Mouse (Mus musculus) heart, embryonic 12.5 days (tissue): Measurements from ENCODE around the gene Ric8b. TPM values are rescaled to one million over a fixed set of nuclear protein-coding genes. Genes with fewer than 3 reads are reported as not detected.

Source experiments
- ATAC-seq: fragments of 200-750 bp; cut with Nextera tagmentation; 2 replicates; pipeline ENCODE4 v1.8.0; 2017; ENCODE audit warnings: moderate TSS enrichment, moderate library complexity; ENCODE audit not compliant: insufficient number of reproducible peaks, low FRiP score
- H3K27ac ChIP-seq: fragments of 300-500 bp; sonication (generic); 2 replicates; pipeline ENCODE4 v1.5.1; 2016; ENCODE audit warnings: mild to moderate bottlenecking, moderate library complexity; ENCODE audit not compliant: poor library complexity, severe bottlenecking
- H3K27me3 ChIP-seq: fragments of 300-500 bp; sonication (generic); replicated peaks from 2 replicates; pipeline ENCODE4 v1.6.1; 2016; ENCODE audit warnings: mild to moderate bottlenecking, moderate library complexity
- H3K36me3 ChIP-seq: fragments of 300-500 bp; sonication (generic); 2 replicates; pipeline ENCODE4 v1.6.1; 2016; ENCODE audit warnings: mild to moderate bottlenecking, moderate library complexity
- H3K4me1 ChIP-seq: fragments of 300-500 bp; sonication (generic); replicated peaks from 2 replicates; pipeline ENCODE4 v1.6.1; 2016; ENCODE audit warnings: mild to moderate bottlenecking
- H3K4me2 ChIP-seq: fragments of 300-500 bp; sonication (generic); 2 replicates; pipeline ENCODE4 v1.6.1; 2016; ENCODE audit warnings: mild to moderate bottlenecking, moderate library complexity
- H3K4me3 ChIP-seq: fragments of 300-500 bp; sonication (generic); 2 replicates; pipeline ENCODE4 v1.5.1; 2016; ENCODE audit warnings: mild to moderate bottlenecking
- H3K9ac ChIP-seq: fragments of 300-500 bp; sonication (generic); 2 replicates; pipeline ENCODE4 v1.6.1; 2016; ENCODE audit warnings: mild to moderate bottlenecking, moderate library complexity
- H3K9me3 ChIP-seq: fragments of 300-500 bp; sonication (generic); replicated peaks from 2 replicates; pipeline ENCODE4 v1.6.1; 2016; ENCODE audit warnings: mild to moderate bottlenecking, moderate library complexity
- WGBS: fragments of 180-500 bp; shearing (Covaris S2); methylation state at CpG from one replicate; pipeline ENCODE4 v1.1.7; 2016; 5-methylcytosine and 5-hydroxymethylcytosine counted together
- polyA plus RNA-seq: library from polyadenylated mRNA; unstranded; fragments of >200 nt; fragmentation: Nextera tagmentation; extraction: Ambion mirVana; gene quantifications from 2 replicates; pipeline ENCODE4 v1.2.1, GENCODE M21; 2016

Gene Ric8b
- polyA plus RNA-seq, 1 experiment from 2014 or later: 20.7 TPM

- no peak for ATAC-seq
- Histone ChIP-seq H3K27ac (no peak overlapping the region), H3K9ac (no peak overlapping the region), H3K4me2 (no peak overlapping the region), H3K4me3 (no peak overlapping the region), H3K36me3 (no peaks in the 10 kb centered on the region), H3K27me3 (no peaks in the 10 kb centered on the region), H3K9me3 (no peaks in the 10 kb centered on the region), H3K4me1 (peaks cover 2% of the 10 kb centered on the region; the same call in 1 of the 2 replicates)
- 44% methylated on average over 7 of the region's 7 CpGs for WGBS
These were observed 7.2 kb upstream of the Ric8b start for GRCm38 (mm10) chr10:84910194-84910593.

- no peak for ATAC-seq
- Histone ChIP-seq H3K27ac (no peak overlapping the region), H3K9ac (no peak overlapping the region), H3K4me2 (no peak overlapping the region), H3K27me3 (no peaks in the 10 kb centered on the region), H3K4me1 (peaks cover 2% of the 10 kb centered on the region; the same call in 1 of the 2 replicates), H3K4me3 (no peak overlapping the region), H3K36me3 (no peaks in the 10 kb centered on the region), H3K9me3 (no peaks in the 10 kb centered on the region)
- WGBS: 65% methylated on average over 1 of the region's 1 CpGs
These were observed 6.5 kb upstream of the Ric8b start for GRCm38 (mm10) chr10:84910758-84911384.

- Histone ChIP-seq H3K4me3 (no peak overlapping the region), H3K9ac (no peak overlapping the region), H3K4me1 (peaks cover 5% of the 10 kb centered on the region), H3K4me2 (no peak overlapping the region), H3K27me3 (no peaks in the 10 kb centered on the region), H3K9me3 (no peaks in the 10 kb centered on the region), H3K27ac (no peak overlapping the region), H3K36me3 (no peaks in the 10 kb centered on the region)
- WGBS: 49% methylated on average over 1 of the region's 1 CpGs
- ATAC-seq: no peak
These were observed 4.3 kb upstream of the Ric8b start for GRCm38 (mm10) chr10:84913148-84913547.

- Histone ChIP-seq H3K4me2 (no peak overlapping the region), H3K9ac (no peak overlapping the region), H3K27ac (no peak overlapping the region), H3K27me3 (no peaks in the 10 kb centered on the region), H3K4me1 (peaks cover 10% of the 10 kb centered on the region), H3K36me3 (no peaks in the 10 kb centered on the region), H3K9me3 (no peaks in the 10 kb centered on the region), H3K4me3 (no peak overlapping the region)
- ATAC-seq: no peak
- 77% methylated on average over 6 of the region's 6 CpGs for WGBS
These were observed 1.9 kb upstream of the Ric8b start for GRCm38 (mm10) chr10:84915476-84915875.

GRCm38 (mm10) chr10:84917731-84918095 lies 297 bp downstream of the Ric8b start:
- peak overlapping the region; percentile 79 for H3K4me2 ChIP-seq
- WGBS: 0% methylated on average over 23 of the region's 27 CpGs
- ATAC-seq: peak; percentile 11
- no peaks in the 10 kb centered on the region for H3K9me3 ChIP-seq
- H3K27me3 ChIP-seq: no peaks in the 10 kb centered on the region
- peak overlapping the region; percentile 96 for H3K27ac ChIP-seq
- H3K4me1 ChIP-seq: peaks cover 12% of the 10 kb centered on the region
- no peaks in the 10 kb centered on the region for H3K36me3 ChIP-seq
- H3K9ac ChIP-seq: peak overlapping the region; percentile 94
- peak overlapping the region; percentile 91 for H3K4me3 ChIP-seq

GRCm38 (mm10) chr10:84926336-84926735 lies 8.9 kb downstream of the Ric8b start:
- Histone ChIP-seq H3K27me3 (no peaks in the 10 kb centered on the region), H3K9ac (no peak overlapping the region), H3K9me3 (no peaks in the 10 kb centered on the region), H3K36me3 (peaks cover 28% of the 10 kb centered on the region), H3K4me1 (0 out of 2 replicates have a peak, but pooled peaks cover 12% of the 10 kb centered on the region), H3K4me3 (no peak overlapping the region), H3K4me2 (no peak overlapping the region), H3K27ac (no peak overlapping the region)
- no peak for ATAC-seq
- WGBS: 82% methylated on average over 7 of the region's 7 CpGs

- WGBS: 84% methylated on average over 4 of the region's 4 CpGs
- Histone ChIP-seq H3K36me3 (peaks cover 28% of the 10 kb centered on the region), H3K9me3 (no peaks in the 10 kb centered on the region), H3K4me3 (no peak overlapping the region), H3K4me1 (0 out of 2 replicates have a peak, but pooled peaks cover 12% of the 10 kb centered on the region), H3K27ac (no peak overlapping the region), H3K9ac (no peak overlapping the region), H3K4me2 (no peak overlapping the region), H3K27me3 (no peaks in the 10 kb centered on the region)
- ATAC-seq: no peak
These were observed 9.5 kb downstream of the Ric8b start for GRCm38 (mm10) chr10:84926885-84927284.

- H3K27ac ChIP-seq: no peak overlapping the region
- ATAC-seq: no peak
- H3K4me3 ChIP-seq: no peak overlapping the region
- no peak overlapping the region for H3K4me2 ChIP-seq
- H3K27me3 ChIP-seq: no peaks in the 10 kb centered on the region
- WGBS: 83% methylated on average over 4 of the region's 4 CpGs
- no peaks in the 10 kb centered on the region for H3K9me3 ChIP-seq
- no peak overlapping the region for H3K9ac ChIP-seq
- peaks cover 28% of the 10 kb centered on the region for H3K36me3 ChIP-seq
- 0 out of 2 replicates have a peak, but pooled peaks cover 8% of the 10 kb centered on the region for H3K4me1 ChIP-seq
These were observed 11.0 kb downstream of the Ric8b start for GRCm38 (mm10) chr10:84928465-84928864.

- H3K9ac ChIP-seq: no peak overlapping the region
- 78% methylated on average over 7 of the region's 7 CpGs for WGBS
- H3K27me3 ChIP-seq: no peaks in the 10 kb centered on the region
- H3K9me3 ChIP-seq: no peaks in the 10 kb centered on the region
- ATAC-seq: no peak
- H3K4me2 ChIP-seq: no peak overlapping the region
- H3K36me3 ChIP-seq: no peaks in the 10 kb centered on the region
- H3K4me1 ChIP-seq: peaks cover 33% of the 10 kb centered on the region
- no peak overlapping the region for H3K27ac ChIP-seq
- no peak overlapping the region for H3K4me3 ChIP-seq
These were observed 18.3 kb downstream of the Ric8b start for GRCm38 (mm10) chr10:84935553-84936209.

- Histone ChIP-seq H3K4me3 (no peak overlapping the region), H3K4me2 (no peak overlapping the region), H3K36me3 (no peaks in the 10 kb centered on the region), H3K27me3 (no peaks in the 10 kb centered on the region), H3K9ac (no peak overlapping the region), H3K27ac (peak overlapping the region; percentile 60), H3K9me3 (no peaks in the 10 kb centered on the region), H3K4me1 (peaks cover 33% of the 10 kb centered on the region)
- ATAC-seq: no peak
- 49% methylated on average over 4 of the region's 4 CpGs for WGBS
These were observed 19.6 kb downstream of the Ric8b start for GRCm38 (mm10) chr10:84936832-84937515.

- Histone ChIP-seq H3K4me2 (no peak overlapping the region), H3K9ac (no peak overlapping the region), H3K4me3 (no peak overlapping the region), H3K36me3 (no peaks in the 10 kb centered on the region), H3K27ac (no peak overlapping the region), H3K9me3 (no peaks in the 10 kb centered on the region), H3K4me1 (peaks cover 39% of the 10 kb centered on the region), H3K27me3 (no peaks in the 10 kb centered on the region)
- no peak for ATAC-seq
- WGBS: 58% methylated on average over 14 of the region's 14 CpGs
These were observed 20.8 kb downstream of the Ric8b start for GRCm38 (mm10) chr10:84938094-84938820.
